Mouse (Mus musculus) monocyte, adult 5-6 weeks (primary cell): Measurements from ENCODE around the gene Asah2. TPM values are rescaled to one million over a fixed set of nuclear protein-coding genes. Genes with fewer than 3 reads are reported as not detected.
"Not testable (repeated sequence)": the region's sequence is repeated elsewhere in the genome, so short reads cannot be mapped to it uniquely, and the experiment has no call there.

ENCODE experiments used
- ATAC-seq: fragments of 153-309, 156-312 bp; replicated peaks from 2 replicates; pipeline ENCODE4 v1.8.0; 2017; ENCODE audit warnings: mild to moderate bottlenecking; ENCODE audit not compliant: low TSS enrichment, insufficient number of reproducible peaks, severe bottlenecking, poor library complexity, low FRiP score
- total RNA-seq: library from RNA; stranded (forward); fragments of 200-1000, 200-491, 200-594 nt; gene quantifications from 3 replicates; pipeline ENCODE4 v1.2.3, GENCODE M21; 2017

The Asah2 gene
- 1.4 to 6.5 TPM (median 3.7 TPM) in 3 replicates for total RNA-seq

DNA sequence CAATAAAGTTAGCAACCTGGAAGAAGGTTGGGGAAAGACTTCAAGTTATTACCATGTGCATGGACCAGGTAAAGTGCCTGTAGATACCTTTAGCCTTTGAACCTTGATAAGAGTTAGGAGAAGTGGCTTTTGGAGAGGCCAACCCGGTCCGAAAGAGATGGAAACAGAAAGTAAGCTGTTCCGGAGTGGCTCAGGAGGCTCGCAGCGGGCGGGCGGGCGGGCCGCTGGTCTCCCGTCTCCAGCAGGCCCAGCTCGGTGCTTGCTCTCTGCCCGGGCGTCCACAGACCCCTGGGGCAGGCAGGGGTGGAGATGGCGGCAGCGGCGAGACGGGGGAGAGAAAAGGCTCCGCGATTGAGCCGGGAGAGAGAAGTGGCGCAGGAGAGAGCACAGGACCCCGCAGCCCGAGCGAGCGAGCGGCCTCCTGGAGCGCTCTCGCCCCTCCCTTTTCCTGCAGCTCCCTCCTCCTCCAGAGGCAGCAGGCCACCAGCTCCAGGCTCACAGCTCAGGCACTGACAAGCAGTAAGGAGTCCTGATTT, at the start of gene Asah2:
Gene Asah2, minus strand, starts transcription at position 441 of the 536 bp plus-strand sequence.
- ATAC-seq: peak; percentile 72

GRCm38 (mm10) chr19:32157045-32157444, 49.0 kb upstream of the Asah2 start:
- ATAC-seq: no peak

- ATAC-seq: no peak
Observed at GRCm38 (mm10) chr19:32152529-32152928, 44.5 kb upstream of the Asah2 start.

DNA sequence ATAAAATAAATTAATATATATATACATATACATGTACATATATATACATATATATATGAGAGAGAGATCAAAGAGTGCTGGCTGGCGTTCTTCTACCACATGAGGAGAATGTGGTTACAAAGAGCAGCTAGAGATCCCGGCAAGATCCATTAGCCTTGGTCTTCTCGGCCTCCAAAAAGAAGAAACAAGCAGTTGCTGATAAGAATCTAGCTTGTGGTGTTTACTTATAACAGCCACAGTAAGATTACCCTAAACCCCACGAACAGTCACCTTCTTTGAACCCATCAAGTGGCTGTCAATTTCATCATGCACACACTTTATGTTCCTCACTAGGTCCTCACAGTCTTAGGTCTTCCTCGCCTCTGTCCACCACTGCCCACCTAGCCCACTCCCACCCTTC, 40.7 kb upstream of the Asah2 start:
- no peak for ATAC-seq

- ATAC-seq: no peak
Observed at GRCm38 (mm10) chr19:32142383-32142782, 34.4 kb upstream of the Asah2 start.

DNA sequence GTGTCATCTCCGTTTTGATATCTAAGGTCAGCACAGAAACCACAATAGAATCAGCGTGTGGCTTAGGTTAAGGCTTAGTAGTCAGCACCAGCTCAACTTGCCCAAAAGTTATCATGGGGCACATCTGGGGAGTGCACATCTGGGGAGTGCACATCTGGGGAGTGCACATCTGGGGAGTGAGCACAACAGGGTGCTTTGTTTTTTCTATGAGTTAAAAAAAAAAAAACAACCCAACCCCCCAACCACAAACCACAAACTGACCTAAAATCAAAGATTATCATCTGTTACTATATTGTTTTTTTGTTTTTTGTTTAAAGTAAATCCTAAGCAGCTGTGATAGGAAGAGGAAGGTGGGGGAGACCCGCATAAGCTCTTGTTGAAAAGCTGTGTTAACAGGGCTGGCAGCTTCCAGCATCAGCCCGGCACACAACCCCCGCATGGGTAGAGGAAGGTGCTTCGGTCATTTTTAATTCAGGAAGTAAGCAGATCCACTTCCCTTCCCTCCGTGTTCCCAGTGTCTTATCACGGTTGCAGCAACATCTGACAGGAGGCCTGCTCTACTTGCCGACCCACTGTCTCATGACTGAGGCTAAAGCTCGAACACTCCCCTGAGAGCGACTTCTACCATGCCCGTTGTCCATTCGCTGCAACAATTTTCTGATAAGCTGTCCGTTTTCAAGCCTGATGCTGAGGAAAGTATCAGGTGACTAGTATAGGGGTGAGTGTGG, 30.5 kb upstream of the Asah2 start:
- 0 out of 2 replicates have a peak, but pooled peaks have one; percentile 32 for ATAC-seq

GRCm38 (mm10) chr19:32137904-32138303, 29.9 kb upstream of the Asah2 start:
- ATAC-seq: no peak

DNA sequence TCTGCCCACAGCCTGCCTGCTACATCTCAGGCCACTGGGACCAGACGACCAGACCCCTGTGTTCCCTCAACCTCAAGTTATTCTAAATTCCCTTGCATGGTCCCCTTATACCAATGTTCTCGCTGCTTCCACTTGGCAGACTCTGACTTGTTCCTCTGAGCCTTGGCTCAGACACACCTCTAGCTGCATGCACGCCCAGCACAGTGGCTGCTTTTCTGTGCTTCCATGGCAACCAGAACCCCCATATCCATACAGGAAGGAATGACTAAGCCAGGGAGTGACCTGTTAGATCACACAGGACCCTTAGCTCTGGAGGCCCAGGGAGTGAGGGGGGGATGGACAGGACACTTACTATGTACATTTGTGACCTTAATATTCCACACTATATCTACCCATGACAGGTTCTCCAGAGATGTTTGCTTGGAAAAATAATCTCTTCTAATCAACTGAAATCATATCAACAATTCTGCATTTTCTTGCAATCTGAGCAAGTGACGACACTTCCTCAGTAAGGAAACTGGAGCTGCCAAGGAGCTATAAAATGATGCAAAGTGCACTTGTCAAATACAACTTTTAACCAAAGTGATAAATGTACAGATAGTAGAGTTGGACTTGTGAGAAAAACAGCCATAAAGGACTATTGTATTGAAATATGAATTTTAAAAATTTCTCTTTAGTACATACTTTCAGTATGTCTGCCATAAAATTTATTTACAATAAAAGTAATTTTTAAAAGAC, 29.0 kb upstream of the Asah2 start:
- no peak for ATAC-seq

- ATAC-seq: not testable (repeated sequence)
Observed at GRCm38 (mm10) chr19:32131707-32132488, 23.9 kb upstream of the Asah2 start.

- no peak for ATAC-seq
Observed at GRCm38 (mm10) chr19:32129281-32129680, 21.3 kb upstream of the Asah2 start.

GRCm38 (mm10) chr19:32127180-32127850, 19.3 kb upstream of the Asah2 start:
- 0 out of 2 replicates have a peak, but pooled peaks have one; percentile 42 for ATAC-seq

- no peak for ATAC-seq
Observed at GRCm38 (mm10) chr19:32124155-32124554, 16.1 kb upstream of the Asah2 start.

DNA sequence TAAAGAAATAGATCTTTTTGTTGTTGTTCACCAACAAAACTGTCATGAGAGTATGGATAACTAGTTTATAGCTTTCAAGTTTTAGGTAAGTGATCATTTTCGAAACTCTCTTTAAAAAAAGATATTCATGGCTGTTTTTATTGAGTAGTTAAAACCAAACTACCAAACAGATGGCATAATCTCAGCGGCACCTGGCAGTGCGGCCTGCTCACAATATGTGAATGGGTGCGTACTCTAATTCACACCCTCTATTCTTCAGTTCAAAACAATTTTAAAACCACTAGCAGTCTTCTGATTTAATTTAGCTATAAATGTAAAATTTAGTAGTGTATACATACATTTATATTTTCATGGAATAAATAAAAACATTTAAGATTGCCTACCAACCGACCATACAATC, 15.2 kb upstream of the Asah2 start:
- no peak for ATAC-seq

DNA sequence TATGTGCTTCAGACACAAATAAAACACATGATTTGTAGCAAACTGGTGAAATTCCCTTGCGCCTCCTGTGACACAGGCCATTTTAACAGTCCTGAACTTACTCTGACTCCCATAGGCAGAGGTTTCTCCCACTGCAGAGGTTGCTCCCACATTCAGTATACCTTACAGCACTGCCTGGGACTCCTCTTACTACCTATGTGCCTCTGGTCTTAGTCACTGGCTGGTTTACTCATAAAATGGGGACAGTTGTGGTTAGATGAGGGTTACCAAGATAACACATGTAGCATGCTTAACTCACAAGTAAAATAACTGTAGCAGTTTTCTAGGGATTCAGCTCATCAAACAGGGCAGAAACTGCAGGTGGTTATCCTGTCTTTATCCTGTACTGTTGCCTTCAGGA, 12.8 kb upstream of the Asah2 start:
- ATAC-seq: no peak

- no peak for ATAC-seq
Observed at GRCm38 (mm10) chr19:32119666-32120065, 11.7 kb upstream of the Asah2 start.

DNA sequence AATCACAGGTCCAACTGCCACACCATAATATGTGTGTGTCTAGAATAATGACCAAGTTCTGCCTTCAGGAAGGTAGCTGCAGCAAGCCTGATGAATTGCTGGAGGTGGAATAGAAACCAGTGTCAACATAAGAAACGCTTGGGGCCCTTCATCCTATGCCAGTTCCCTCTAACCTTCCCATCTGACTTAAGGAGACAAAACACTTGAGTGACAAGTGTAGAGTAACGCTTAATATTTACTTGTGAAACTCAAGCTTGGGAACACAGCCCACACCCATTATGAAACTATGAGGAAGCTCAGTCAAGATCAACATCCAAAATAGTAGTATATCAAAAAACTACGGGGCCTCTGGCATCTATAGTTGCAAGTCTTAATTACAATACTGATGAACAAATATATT, 10.5 kb upstream of the Asah2 start:
- no peak for ATAC-seq

DNA sequence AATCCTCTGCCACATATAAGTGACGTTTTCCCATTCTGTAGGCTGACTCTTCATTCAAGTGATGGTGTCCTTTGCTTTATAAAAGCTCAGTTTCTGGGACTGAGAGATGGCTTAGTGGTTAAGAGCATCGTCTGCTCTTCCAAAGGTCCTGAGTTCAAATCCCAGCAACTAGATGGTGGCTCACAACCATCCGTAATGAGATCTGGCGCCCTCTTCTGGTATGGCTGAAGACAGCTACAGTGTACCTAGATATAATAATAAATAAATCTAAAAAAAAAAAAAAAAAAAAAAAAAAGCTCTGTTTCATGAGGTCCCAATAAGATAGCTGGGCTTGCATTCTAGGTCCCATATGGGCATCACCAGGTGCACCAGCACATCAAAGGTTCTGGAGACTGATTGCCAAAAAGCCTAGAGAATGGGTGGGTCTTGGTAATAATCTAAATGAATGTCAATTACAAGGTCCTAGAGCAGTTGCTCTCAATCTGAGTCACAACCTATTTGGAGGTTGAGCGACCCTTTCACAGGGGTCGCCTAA, 9.5 kb upstream of the Asah2 start:
- ATAC-seq: no peak
